Mouse (Mus musculus): ENCODE measurements at regions not wholly inside any gene's neighbourhood (a gene's known extent, or its start where the extent isn't known, plus 50 kb on each side); places are given as distances from the start of the nearest gene placed in this dataset.

DNA sequence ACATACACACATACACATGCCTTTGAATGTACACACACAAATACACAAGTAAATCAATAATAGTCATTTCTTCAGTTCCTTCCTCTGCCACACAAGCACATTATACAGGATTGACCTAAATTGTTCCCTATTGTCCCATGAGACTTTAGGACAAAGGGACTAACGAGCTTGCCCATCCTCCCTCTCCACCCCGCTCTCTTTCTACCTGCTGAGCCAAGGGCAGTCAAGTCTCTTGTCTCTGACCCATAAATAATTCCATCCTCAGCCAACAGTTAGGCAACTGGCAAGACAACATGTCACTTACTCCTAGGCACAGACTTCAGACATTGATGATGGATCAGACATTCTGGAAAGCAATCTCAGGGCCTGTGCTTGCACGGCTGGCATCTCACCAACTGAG lies 56.3 kb upstream of the Kcnk2 start:
- no peak for DNase-seq

Data from lung, adult 18-20 months (tissue).